Mouse (Mus musculus) bone marrow, adult 2 months (tissue): ENCODE measurements around the gene Xdh.
A peak's percentile ranks its signal among the peaks of the same experiment; 100 is the strongest.

Experiments used
- CTCF ChIP-seq: fragments of 200-500 bp; IDR thresholded peaks from 2 replicates; pipeline ENCODE4 v1.5.1; 2011; ENCODE audit warnings: low read length, control low read depth; ENCODE audit not compliant: control insufficient read depth, insufficient read depth
- POLR2A ChIP-seq: fragments of 200-500 bp; IDR thresholded peaks from 2 replicates; pipeline ENCODE4 v1.6.1; 2011; ENCODE audit warnings: low read depth, mild to moderate bottlenecking, control low read depth, low read length, borderline replicate concordance; ENCODE audit not compliant: control insufficient read depth

- TF ChIP-seq CTCF (0 out of 2 replicates have a peak, but pooled peaks have one; percentile 11), POLR2A (no peak)
Measured at GRCm38 (mm10) chr17:73917713-73918112, 32.3 kb downstream of the Xdh start.
